Mouse (Mus musculus): ENCODE measurements around the gene Calr4. TPM values are rescaled to one million over a fixed set of nuclear protein-coding genes. Genes with fewer than 3 reads are reported as not detected.

Calr4 gene
- total and polyA plus RNA-seq, 3 experiments = not detected

DNA sequence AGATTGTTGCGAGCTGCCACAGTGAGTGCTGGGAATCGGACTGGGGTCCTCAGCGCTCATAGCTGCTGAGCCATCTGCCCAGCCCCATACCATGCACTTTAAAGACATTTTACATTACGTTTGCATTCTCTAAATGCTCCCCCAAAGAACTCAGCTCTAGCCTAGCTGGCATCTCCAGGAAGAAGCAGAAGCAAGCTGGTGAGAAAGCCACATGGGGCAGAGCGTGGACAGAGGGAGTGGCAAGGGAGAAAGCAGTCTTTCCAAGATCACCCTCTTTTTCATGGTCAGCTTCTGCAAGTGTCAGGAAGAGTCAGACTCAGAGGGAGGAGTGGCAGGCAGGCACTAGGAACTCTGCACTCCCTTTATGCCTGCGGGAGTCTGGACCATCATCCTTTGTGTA is 22.5 kb downstream of the Calr4 start:
- Histone ChIP-seq H3K4me3 (replicated peaks in 1 of 3; ENCODE audit: low read depth in 2 of 3, low read length in 2 of 3, poor library complexity in 1 of 3) (no peak overlapping the region), H3K79me2 (replicated peaks; ENCODE audit: control insufficient read depth, extremely low read depth, insufficient read depth, poor library complexity, severe bottlenecking) (no peaks in the 10 kb centered on the region)
- dilution Hi-C loops (cut with MboI; ENCODE audit: extremely low pct_ligation_motif_present, extremely low pct_unique_long_range_greater_than_20kb, low sequenced_read_pairs) = no loop called here

DNA sequence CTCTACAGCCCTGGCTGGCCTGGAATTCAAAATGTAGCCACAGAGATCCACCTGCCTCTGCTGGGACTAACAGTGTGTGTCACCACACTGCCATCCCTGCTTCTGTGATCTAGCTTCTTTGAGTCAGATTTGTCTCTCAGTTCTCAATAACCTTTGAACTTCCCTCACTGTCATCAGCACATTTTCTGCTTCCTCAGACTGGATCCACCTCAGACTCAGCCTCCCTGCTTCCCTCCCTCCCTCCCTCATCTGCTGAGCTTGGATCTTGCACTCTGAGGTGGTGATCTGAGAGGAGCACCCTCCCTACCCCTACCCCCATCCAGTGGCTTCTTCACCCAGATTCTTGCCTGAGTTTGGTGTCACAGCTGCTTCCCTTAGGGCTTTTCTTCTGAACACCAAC is 23.4 kb downstream of the Calr4 start:
- Histone ChIP-seq H3K4me1 (ENCODE audit: control insufficient read depth in 1 of 2, insufficient read depth in 2 of 2) (peaks cover 0 to 3% of the 10 kb centered on the region in 2 experiments; a peak in 1 of 4 replicates), H3K4me2 (ENCODE audit: insufficient read depth, low read depth, poor library complexity, severe bottlenecking) (no peak overlapping the region), H3K9ac (ENCODE audit: insufficient read depth, low read depth) (no peak overlapping the region), H3K27me3 (replicated peaks) (no peaks in the 10 kb centered on the region), H3K36me3 (replicated peaks in 1 of 2; ENCODE audit: control insufficient read depth in 1 of 2, insufficient read depth in 1 of 2, low read length in 1 of 2) (no peaks in the 10 kb centered on the region), H3K4me3 (replicated peaks in 1 of 3; ENCODE audit: low read depth in 2 of 3, low read length in 2 of 3, poor library complexity in 1 of 3) (no peak overlapping the region), H3K27ac (ENCODE audit: insufficient read depth, low read depth) (no peak overlapping the region), H3K79me2 (replicated peaks; ENCODE audit: control insufficient read depth, extremely low read depth, insufficient read depth, poor library complexity, severe bottlenecking) (no peaks in the 10 kb centered on the region), H3K9me3 (replicated peaks; ENCODE audit: low read length) (no peaks in the 10 kb centered on the region)
- no peak for TF ChIP-seq CHD1 (IDR thresholded peaks at IDR 0.05; ENCODE audit: low read depth, low read length)
- TF ChIP-seq ZMIZ1 (IDR thresholded peaks at IDR 0.05; ENCODE audit: low read depth, low read length) = no peak
- no peak for TF ChIP-seq SIN3A (IDR thresholded peaks at IDR 0.05; ENCODE audit: low read length)
- TF ChIP-seq ZC3H11A (IDR thresholded peaks at IDR 0.05; ENCODE audit: low read depth, low read length) = no peak
- no peak for TF ChIP-seq ETS1 (conservative IDR thresholded peaks at IDR 0.05; ENCODE audit: low read depth, low read length)
- TF ChIP-seq GABPA (IDR thresholded peaks at IDR 0.05; ENCODE audit: insufficient replicate concordance, low read depth, low read length) = no peak
- no peak for TF ChIP-seq RCOR1 (conservative IDR thresholded peaks at IDR 0.05; ENCODE audit: low read depth, low read length)
- TF ChIP-seq ZNF384 (IDR thresholded peaks at IDR 0.05; ENCODE audit: low read depth, low read length) = no peak
- no peak for TF ChIP-seq POLR2A (IDR thresholded peaks at IDR 0.05; ENCODE audit: low read depth, low read length)
- no peak for TF ChIP-seq NRF1 (IDR thresholded peaks at IDR 0.05; ENCODE audit: low read depth, low read length)
- no peak for TF ChIP-seq MEF2A (IDR thresholded peaks at IDR 0.05; ENCODE audit: borderline replicate concordance, low read depth, low read length)
- no peak for TF ChIP-seq ZKSCAN1 (IDR thresholded peaks at IDR 0.05; ENCODE audit: borderline replicate concordance, low read depth, low read length)
- TF ChIP-seq USF2 (conservative IDR thresholded peaks at IDR 0.05; ENCODE audit: low read depth, low read length) = no peak
- dilution Hi-C loops (cut with MboI; ENCODE audit: extremely low pct_ligation_motif_present, extremely low pct_unique_long_range_greater_than_20kb, low sequenced_read_pairs) = no loop called here
- no peak for DNase-seq (ENCODE audit: extremely low read depth)
- in situ Hi-C loops (cut with MboI; ENCODE audit: low pct_ligation_motif_present, low pct_unique_long_range_greater_than_20kb, low sequenced_read_pairs) = no loop called here

More for the DNA sequence above, 22.5 kb downstream of the Calr4 start:
- H3K4me1 ChIP-seq (ENCODE audit: control insufficient read depth in 1 of 2, insufficient read depth in 2 of 2) = peaks cover 0 to 7% of the 10 kb centered on the region in 2 experiments; a peak in 2 of 4 replicates
- TF ChIP-seq EP300 (IDR thresholded peaks at IDR 0.05; ENCODE audit: low read length) (no peak), JUND (conservative IDR thresholded peaks at IDR 0.05; ENCODE audit: low read depth, low read length) (no peak), RCOR1 (conservative IDR thresholded peaks at IDR 0.05; ENCODE audit: low read depth, low read length) (no peak), ETS1 (conservative IDR thresholded peaks at IDR 0.05; ENCODE audit: low read depth, low read length) (no peak), POLR2A (IDR thresholded peaks at IDR 0.05; ENCODE audit: low read depth, low read length) (no peak), ZC3H11A (IDR thresholded peaks at IDR 0.05; ENCODE audit: low read depth, low read length) (no peak), TCF12 (IDR thresholded peaks at IDR 0.05; ENCODE audit: low read depth, low read length) (no peak), IRF4 (IDR thresholded peaks at IDR 0.05; ENCODE audit: low read depth, low read length) (no peak), BHLHE40 (IDR thresholded peaks at IDR 0.05; ENCODE audit: low read depth, low read length) (no peak), MAX (IDR thresholded peaks at IDR 0.05; ENCODE audit: low read length) (no peak), JUN (IDR thresholded peaks at IDR 0.05; ENCODE audit: insufficient read depth, low read depth, low read length) (no peak), POLR2AphosphoS2 (IDR thresholded peaks at IDR 0.05; ENCODE audit: low read depth, low read length) (no peak)
- H3K27ac ChIP-seq (ENCODE audit: insufficient read depth, low read depth) = no peak overlapping the region
- H3K36me3 ChIP-seq (replicated peaks in 1 of 2; ENCODE audit: control insufficient read depth in 1 of 2, insufficient read depth in 1 of 2, low read length in 1 of 2) = no peaks in the 10 kb centered on the region
- no peaks in the 10 kb centered on the region for H3K27me3 ChIP-seq (replicated peaks)
- no peak overlapping the region for H3K9ac ChIP-seq (ENCODE audit: insufficient read depth, low read depth)
- in situ Hi-C loops (cut with MboI; ENCODE audit: low pct_ligation_motif_present, low pct_unique_long_range_greater_than_20kb, low sequenced_read_pairs) = no loop called here
- no peaks in the 10 kb centered on the region for H3K9me3 ChIP-seq (replicated peaks; ENCODE audit: low read length)
- no peak overlapping the region for H3K4me2 ChIP-seq (ENCODE audit: insufficient read depth, low read depth, poor library complexity, severe bottlenecking)
- no peak for DNase-seq (ENCODE audit: extremely low read depth)
